Mouse (Mus musculus) embryo, embryonic 11.5 days (tissue): ENCODE measurements around the gene Synpo2.

Experiments
- DNase-seq: peaks from one replicate; pipeline ENCODE4 v3.0.0-alpha.2; 2012; ENCODE audit warnings: low read depth, low spot score

Synpo2 gene

DNA sequence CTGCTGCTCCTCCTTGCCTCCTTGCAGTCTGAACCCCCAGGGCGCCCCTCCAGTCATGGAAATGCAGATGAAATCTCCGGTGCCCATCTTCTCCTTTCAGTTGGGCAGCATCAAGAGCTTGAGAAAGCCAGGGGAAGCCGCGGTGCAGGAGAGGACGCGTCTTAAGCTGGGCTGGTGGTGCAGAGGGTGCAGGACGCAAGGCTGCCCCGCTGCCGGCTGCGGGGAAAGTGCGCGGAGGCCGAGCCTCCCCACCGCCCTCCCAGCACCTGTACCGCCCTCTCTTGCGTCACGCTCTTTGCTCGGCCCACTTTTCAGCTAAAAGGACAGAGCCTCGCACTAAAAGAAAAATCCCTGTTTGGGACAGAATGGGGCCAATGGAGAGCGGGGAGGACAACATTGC lies at the start of gene Synpo2:
Synpo2 (minus strand) TSS at position 229 of the 400 bp plus-strand sequence.
- no peak for DNase-seq

DNA sequence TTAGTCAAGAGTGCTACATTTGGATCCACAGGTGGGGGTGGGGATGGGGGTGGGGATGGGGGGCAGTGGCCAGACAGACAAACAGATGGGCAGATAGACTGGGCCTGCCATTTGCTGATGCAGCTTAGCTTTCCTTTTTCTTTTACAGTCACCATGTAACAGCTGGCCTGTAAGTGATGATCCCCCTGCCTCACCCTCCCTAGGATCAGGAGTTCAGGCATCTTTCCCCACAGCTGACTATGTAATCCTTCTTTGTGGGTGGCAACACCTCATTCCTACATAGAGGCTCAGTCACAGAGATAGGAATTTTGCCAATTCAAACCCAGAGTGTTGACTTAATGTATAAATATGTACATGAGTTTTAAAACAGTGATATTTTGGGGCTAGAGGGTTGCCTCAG lies 49.7 kb upstream of the Synpo2 start:
- DNase-seq, result no peak

DNA sequence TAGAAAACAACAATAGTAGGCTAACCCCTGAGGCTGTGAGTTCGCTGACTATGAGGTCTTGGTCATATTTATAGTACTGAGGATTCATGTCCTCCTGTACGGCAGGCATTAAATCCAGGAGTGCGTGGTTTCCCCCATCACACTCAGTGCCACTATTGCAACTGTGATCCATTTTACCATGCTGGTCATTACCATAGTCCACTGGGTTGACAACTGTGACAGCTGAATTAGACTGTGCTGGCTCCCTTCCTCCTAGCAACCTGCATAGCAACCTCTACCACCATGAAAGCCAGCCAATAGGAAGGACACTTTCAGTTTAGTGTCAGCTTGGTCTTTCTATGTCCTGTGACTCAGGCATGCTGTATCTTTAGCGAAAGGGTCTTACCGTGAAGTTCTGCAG lies 48.3 kb upstream of the Synpo2 start:
- no peak for DNase-seq

DNA sequence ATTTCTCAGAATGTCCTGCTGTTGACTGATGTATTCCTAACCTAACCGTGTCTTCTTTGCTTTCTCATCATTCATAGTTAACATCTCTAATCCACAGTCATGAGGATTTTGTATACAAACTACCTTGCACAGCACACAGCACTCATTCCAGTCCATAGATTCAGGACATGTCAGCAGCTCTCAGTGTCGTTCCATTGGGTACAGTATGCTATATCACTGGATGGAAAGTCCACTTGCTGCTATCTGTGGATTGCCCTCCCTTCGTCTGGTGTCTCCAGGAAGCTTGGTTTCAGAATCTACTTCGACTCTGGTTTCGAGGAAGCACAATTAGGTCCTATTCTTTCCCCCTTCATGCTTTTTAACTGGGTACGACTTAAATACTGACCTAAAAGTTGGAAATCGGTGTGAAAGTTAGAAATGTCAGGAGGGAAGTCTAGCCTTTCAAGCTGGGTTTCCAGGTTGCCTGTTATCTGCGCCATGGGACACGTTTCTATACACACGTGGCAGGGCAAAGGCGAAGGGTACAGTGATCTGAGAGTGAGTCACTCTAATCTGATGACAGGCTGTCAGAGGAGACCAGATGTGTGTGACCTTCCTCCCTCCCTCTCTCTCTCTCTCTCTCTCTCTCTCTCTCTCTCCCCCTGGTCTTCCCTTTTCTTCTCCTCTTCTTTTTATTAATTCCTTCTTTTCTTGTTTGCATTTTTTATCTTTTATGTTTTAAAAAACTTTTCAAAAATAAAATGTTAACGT lies 47.1 kb upstream of the Synpo2 start:
- DNase-seq, result no peak

DNA sequence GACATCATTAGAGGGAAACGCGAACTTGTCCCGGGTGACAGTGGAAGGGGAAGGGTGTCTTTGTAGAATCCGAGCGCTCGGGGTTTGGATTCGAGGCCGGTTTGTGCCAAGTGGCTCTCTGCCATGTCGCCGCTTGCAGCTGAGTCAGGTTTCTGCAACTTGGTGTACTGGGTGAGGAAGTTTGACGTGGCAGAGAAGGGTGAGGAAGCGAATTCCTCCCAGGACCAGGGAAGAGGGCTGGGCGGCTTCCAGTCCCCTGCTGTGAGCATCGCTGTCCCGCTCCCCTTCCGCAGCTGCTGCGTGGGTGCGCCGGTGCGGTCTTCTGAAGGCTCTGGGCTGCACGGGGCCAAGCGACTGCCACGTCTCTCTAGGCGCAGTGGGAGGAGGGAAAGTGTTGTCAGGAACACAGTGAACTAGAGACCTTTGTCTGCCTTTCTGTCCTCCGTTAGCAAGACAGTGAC lies 31.8 kb upstream of the Synpo2 start:
- DNase-seq, result no peak

DNA sequence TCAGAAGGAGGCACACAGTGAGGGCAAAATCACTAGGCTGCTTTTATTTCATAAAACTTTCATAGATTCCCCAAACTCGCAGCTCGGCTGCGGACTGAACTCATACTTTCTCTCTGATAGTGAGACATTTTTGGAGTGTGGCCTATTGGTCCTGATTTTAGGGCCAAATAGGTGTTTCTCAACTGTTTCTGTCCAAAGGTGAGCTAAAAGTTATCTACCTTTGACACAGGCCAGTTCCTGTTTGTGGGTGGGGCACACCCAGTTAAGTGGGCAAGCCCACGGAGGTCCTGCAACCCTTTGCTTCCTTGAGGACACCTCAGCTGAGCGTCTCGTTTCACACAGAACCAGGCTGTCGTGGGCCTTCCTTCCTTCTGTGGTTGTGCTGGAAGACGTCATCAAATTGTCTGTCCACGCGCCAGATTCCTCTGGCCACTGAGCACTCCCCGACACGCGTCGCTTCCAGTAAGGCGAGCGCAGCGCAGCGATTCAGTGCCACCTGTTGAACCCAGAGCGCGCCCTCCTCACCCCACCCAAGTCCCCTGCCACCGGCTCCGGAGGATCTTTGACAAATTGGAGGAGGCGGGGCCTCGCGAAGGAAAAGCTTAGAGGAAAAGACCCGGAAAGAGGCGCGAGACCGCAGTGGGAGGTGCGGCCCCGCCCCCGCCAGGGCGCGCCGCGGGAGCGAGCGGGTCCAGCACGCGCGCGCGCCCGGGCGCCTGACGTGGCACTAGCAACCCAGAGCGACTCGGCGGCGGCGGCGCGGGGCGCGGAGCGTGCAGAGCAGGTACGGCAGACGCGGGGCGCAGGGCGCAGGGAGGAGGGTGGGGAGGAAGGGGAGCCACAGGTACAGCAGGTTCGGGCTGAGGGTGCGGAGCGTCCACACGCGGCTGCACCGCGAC lies 31.1 kb upstream of the Synpo2 start, which contains the start of gene Sec24d:
Sec24d (plus strand) TSS at position 703 of the 899 bp plus-strand sequence.
- DNase-seq, result peak; percentile 61

DNA sequence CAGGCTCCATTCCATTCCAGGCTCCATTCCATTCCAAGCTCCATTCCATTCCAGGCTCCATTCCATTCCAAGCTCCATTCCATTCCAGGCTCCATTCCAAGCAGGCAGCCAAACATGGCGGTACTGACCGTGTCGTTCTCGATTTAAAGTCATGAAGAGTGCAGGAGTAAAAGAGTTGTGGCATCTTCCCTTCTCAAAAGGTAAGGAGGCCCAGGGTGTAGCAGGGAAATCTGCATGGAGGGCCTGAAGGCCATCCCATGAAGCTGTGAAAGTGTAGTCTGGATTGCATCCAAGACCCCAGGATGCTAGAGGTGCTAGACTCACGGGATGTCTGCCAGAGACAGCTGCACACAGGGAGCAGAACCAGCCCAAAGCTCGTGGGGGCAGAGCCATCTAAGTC lies 28.8 kb upstream of the Synpo2 start:
- DNase-seq, result no peak

DNA sequence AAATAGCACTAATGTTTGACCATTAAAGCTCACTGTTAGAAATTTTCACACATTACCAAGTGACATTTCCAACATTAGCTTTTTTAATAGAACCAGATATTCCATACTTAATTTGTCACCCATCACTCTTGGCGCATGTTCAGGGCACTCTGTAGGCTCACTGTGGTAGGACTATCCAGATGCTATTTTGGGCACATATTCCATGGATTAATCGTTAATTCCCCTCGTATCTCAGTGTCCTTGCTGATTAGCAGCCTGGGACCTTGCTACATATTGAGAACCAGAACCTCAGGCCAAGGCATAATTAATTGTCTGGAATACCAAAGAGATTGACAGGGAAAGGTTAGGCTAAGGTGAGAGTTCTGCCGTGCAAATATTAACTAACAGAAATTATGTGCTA lies 22.8 kb upstream of the Synpo2 start:
- no peak for DNase-seq

DNA sequence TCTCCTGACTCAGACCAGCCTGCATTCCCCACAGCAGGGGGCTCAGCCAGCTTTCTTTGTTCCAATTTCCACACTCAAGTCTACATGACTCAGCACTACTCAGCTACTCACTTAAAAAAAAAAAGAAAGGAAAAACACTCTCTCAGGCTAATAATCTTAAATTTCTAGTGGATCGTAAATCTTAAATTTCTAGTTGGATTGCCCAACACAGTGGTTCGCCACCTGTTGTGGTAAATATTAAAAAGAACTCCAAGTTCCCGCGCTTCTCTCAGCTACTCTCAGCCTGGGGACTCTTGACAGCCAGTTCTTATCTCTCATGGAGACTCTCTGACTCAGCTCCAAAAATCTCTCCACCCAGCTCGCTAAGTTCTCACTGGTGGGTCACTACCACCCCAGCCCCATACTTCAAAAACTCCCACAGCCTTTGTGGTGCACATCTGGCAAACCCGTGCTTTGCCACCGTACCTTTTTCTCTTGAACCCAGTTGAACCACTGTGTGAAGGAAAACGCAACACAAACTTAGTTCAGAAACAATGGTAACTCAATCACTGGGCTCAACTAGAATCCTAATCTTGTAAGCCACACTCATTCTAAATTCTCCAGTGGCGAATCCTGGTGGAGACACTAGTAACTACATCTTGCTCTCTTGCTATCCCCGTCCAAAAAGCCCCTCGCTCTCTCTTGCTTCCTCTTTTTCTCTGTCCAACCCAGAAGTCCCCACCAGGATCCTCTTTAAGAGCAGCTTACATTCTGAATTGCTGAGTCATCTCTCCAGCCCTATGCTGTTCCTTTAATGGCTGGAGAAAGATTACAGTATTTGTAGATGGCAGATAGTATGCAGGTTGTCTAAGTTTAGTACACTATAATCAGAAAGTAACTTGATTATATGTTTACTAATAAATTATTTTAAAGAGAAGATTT lies 20.5 kb upstream of the Synpo2 start:
- no peak for DNase-seq

DNA sequence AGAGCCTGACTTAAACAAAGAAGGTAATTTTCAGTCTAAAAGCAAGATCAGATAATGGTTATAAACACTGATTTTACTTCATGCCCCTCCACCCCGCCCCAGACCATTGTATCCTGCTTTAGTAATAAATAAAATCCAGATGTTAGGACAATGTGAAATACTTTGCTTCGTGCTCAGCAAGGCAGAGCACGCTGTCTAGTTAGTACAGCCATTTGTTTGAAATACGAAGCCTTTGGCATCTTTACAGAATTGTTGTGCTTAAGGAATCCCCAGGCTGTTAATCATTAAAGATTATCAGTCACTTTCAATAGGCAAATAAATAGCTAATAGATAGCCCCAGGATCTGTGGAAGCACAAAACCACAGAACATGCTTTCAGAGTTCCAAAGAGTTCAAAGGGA lies 9.7 kb upstream of the Synpo2 start:
- no peak for DNase-seq

DNA sequence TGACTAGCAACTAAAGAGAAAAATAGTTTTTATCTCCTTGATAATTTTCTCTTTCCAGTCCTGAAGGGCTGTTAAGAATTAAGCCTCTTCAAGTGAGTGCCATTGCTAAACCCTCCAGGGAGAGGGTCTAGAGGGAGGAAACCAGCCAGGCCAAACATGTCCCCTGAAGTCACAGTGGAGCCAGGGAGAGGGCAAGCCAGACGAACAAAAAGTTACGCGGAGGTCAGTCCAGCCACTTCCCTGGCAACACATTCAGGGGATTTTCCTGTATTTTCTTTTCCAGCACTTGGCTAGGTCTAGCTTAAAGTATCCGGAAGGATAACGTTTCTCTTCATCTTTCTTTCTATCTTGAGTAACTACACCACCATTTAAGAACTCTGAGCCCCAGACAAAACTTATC lies 8.4 kb upstream of the Synpo2 start:
- no peak for DNase-seq

DNA sequence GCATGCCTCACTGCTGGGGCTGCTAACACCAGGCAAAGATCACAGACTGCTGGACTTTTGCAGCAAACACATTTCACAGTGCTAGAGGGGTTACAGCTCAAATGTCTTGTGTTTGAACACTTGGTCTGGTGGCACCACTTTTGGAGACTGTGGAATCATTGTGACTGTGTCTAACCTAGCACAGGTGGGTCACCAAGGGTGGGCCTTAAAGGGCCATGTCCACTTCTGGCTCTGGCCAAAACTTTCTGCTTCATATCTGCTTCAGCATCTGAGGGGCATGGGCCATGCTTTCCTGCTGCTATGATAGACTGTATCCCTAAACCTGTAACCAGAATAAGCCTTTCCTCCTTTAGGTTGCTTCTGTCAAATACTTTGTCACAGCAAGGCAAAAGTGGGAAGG lies 1.5 kb upstream of the Synpo2 start:
- DNase-seq, result no peak

DNA sequence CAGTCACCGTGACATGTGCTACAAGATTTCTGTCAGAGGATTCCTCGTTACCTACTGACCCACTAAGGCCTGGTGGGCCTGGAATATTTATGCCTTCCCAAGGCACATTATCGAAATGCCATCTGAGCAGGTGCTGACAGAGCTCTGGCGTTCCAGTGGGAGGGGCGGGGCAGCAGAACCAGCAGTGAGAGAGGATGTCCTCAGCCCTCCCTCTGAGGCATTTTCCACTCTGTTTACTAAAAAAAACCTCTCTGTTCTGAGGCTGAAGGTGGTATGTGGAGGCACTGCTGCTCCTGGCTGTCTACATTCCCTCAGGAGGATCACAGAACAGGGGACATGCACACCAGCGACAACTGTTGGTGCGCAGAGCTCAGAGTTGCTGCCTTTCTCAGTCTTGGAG lies 1.1 kb upstream of the Synpo2 start:
- no peak for DNase-seq

DNA sequence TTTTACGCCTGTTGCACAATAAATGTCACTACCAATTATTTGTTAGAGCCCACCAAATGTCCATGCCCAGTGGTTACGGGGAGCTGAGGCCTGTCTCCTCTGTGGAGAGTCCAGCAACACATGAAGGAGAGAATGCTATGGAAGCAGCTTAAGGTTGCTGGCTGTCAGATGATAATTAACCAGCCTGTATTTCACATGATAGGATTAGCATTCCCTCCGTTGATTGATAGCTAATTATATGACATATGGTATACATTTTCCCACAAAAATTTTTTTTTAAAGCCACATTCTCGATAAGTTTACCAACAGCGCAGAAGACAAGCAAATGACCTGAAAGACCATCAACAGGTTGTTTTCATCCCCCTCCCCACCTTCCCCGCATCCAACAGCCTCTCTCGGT lies 454 bp downstream of the Synpo2 start:
- no peak for DNase-seq

DNA sequence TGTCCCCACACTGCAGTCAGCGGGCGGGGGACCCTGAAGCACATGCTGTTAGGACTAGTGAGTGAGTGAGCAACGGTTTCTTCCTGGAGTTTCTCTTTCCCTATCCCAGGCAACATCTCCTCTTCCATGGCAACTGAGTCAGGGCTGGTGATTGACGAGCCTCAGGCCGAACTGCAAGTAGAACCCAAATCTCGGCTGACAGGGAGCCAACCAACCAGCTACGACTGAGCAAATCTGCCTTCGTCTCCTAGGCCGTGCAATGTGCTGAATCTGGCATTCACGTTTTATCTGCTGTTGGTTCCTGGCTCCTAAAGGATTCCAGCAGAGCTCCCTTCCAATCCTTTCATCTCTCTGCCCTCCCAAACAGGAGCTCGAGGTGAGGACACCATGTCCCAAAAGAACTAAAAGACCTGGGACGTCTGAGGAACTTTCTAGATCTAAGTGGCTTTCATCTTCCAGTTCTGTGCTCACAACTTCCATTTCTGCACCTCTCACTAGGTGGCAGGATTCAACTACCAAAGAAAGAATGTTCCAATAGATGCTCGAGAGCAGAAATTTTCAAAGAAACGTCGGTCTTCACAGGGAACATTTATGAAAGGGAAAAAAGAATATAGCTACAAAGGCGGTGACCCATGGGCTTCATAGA lies 1.6 kb downstream of the Synpo2 start:
- DNase-seq, result no peak

DNA sequence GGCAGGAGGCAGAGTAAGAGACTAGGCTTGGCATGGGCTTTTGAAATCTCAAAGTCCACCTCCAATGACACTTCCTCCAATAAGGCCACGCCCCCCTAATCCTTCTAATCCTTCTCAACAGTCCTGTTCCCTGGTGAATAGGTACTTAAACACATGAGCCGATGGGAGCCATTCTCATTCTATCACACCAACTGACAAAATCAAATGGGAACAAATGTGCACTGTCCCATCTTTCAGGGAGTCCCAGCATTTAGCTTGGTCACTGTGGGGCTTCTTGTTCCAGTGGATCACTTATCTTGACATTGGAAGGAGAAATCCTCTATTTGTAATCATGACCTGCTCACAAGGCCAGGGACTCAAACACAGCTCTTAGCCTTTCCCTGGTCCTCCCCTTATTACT lies 4.3 kb downstream of the Synpo2 start:
- no peak for DNase-seq

DNA sequence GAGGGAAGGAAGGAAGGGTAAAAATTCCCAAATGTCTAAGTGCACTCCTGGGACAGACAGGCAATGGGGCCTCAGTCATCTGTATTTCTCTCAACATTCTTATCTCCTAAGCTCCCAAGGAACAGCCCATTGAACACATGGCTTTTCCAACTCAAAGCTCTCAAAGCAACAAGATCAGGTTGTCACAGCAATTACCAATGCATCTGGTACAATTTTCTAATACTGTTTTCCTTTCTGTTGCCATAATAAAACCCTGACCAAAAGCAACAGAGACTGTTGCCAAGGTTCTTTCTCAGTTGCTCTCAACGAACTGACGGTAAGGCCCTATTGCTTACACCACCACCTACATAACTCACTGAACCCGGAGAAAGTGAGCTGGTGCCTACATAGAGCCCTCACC lies 8.7 kb downstream of the Synpo2 start:
- no peak for DNase-seq

DNA sequence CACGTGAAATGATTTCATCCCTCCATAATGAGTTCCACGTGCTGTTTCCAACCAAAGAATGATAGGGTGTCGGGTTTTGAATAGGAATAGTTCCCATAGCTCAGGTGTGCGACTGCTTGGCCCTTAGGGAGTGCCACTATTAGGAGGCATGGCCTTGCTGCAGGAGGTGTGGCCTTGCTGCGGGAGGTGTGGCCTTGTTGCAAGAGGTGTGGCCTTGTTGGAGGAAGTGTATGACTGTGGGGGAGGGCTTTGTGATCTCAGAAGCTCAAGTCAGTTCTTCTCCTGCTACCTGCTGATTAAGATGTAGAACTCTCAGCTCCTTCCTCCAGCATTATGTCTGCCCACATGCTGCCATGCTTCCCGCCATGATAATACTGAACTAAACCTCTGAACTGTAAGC lies 17.3 kb downstream of the Synpo2 start:
- no peak for DNase-seq

DNA sequence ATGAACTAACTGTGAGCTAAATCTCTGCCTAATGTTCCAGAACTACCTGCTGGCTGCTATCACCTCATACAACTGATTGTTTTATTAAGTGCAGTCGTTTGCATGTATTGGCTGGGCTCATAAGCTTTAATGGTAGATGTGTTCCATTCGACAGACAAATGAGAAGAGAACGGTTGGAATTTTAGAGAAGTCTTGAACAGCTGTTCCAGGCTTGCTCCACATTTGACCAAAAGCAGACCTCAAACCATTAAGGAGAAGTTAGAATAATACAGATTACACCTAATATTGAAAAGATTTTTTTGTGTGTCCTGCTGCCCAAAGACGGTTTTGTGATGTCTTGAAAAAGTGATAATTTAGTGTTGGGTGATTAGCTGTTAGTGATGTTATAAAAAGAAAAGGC lies 27.1 kb downstream of the Synpo2 start:
- no peak for DNase-seq

DNA sequence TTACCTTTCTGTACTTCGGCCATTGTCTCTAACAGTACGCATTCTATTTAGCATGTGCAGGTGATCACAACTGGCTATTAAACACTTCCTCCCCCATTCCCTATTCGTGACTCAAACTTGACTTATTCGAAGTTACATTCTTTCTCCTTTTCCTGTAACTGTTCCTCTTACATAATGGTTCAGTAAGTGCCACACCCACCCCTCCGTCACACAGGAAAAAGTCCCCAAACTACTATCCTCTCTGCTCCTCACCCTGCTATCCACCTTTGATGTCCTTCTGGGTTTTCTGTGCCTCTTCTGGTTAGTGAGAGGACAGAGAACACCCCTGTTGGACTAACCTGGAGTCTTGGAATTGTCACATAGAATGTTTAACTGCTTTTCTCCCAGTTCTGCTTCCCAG lies 28.6 kb downstream of the Synpo2 start:
- DNase-seq, result no peak

DNA sequence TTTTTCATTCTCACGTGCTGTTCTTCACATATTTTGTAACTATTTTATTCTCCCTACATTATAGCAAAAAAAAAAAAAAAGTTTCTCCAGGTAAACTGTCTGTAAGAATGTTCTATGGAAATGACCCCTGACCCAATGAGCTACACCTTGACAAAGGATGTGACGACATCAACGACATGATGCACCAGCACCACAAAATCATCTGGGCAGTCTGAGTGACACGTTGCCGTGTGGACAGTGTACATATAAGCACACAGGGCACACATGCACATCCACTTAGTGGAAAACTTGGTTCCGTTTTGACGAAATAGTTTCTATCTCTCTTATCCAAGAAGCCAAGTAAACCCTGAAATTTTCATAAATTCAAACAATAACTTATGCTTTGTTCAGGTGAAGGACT lies 30.5 kb downstream of the Synpo2 start:
- DNase-seq, result no peak
